Mouse (Mus musculus) midbrain, embryonic 11.5 days (tissue): Measurements from ENCODE around the gene Pigb. TPM values are rescaled to one million over a fixed set of nuclear protein-coding genes. Genes with fewer than 3 reads are reported as not detected.
A peak's percentile ranks its signal among the peaks of the same experiment; 100 is the strongest.
"Not testable (repeated sequence)": the region's sequence is repeated elsewhere in the genome, so short reads cannot be mapped to it uniquely, and the experiment has no call there.

Experiments used
- ATAC-seq: fragments of 200-750 bp; cut with Nextera tagmentation; 2 replicates; pipeline ENCODE4 v1.8.0; 2017; ENCODE audit warnings: moderate TSS enrichment, moderate library complexity; ENCODE audit not compliant: low FRiP score
- DNase-seq: peaks from one replicate; pipeline ENCODE4 v3.0.0; 2015; ENCODE audit warnings: low spot score; ENCODE audit errors: missing footprints
- H3K27ac ChIP-seq: fragments of 300-500 bp; sonication (generic); 2 replicates; pipeline ENCODE4 v1.5.1; 2014; ENCODE audit warnings: low read depth, low read length
- H3K27me3 ChIP-seq: fragments of 300-500 bp; sonication (generic); 2 replicates; pipeline ENCODE4 v1.6.1; 2014; ENCODE audit warnings: mild to moderate bottlenecking, low read length, moderate library complexity, mixed read lengths; ENCODE audit not compliant: control insufficient read depth, insufficient read depth
- H3K36me3 ChIP-seq: fragments of 300-500 bp; sonication (generic); 2 replicates; pipeline ENCODE4 v1.6.1; 2014; ENCODE audit warnings: mild to moderate bottlenecking, low read length, moderate library complexity, mixed read lengths; ENCODE audit not compliant: control insufficient read depth, insufficient read depth
- H3K4me1 ChIP-seq: fragments of 300-500 bp; sonication (generic); 2 replicates; pipeline ENCODE4 v1.6.1; 2014; ENCODE audit warnings: low read length; ENCODE audit not compliant: control insufficient read depth, insufficient read depth
- H3K4me2 ChIP-seq: fragments of 300-500 bp; sonication (generic); 2 replicates; pipeline ENCODE4 v1.6.1; 2014; ENCODE audit warnings: mild to moderate bottlenecking, moderate library complexity
- H3K4me3 ChIP-seq: fragments of 300-500 bp; sonication (generic); 2 replicates; pipeline ENCODE4 v1.5.1; 2014; ENCODE audit warnings: low read depth, low read length
- H3K9ac ChIP-seq: fragments of 300-500 bp; sonication (generic); 2 replicates; pipeline ENCODE4 v1.6.1; 2014; ENCODE audit warnings: low read length
- H3K9me3 ChIP-seq: fragments of 300-500 bp; sonication (generic); 2 replicates; pipeline ENCODE4 v1.6.1; 2016; ENCODE audit warnings: low read length; ENCODE audit not compliant: control insufficient read depth
- WGBS: fragments of 180-500 bp; shearing (Covaris S2); extraction: QIAGEN DNeasy Blood & Tissue Kit; methylation state at CpG from one replicate; pipeline ENCODE4 v1.1.7; 2014; 5-methylcytosine and 5-hydroxymethylcytosine counted together
- polyA plus RNA-seq: library from polyadenylated mRNA; unstranded; fragments of >200 nt; fragmentation: Nextera tagmentation; extraction: Ambion mirVana; gene quantifications from 2 replicates; pipeline ENCODE4 v1.2.1, GENCODE M21; 2014

Pigb gene
- 18.3 and 19.0 TPM in 2 replicates for polyA plus RNA-seq

DNA sequence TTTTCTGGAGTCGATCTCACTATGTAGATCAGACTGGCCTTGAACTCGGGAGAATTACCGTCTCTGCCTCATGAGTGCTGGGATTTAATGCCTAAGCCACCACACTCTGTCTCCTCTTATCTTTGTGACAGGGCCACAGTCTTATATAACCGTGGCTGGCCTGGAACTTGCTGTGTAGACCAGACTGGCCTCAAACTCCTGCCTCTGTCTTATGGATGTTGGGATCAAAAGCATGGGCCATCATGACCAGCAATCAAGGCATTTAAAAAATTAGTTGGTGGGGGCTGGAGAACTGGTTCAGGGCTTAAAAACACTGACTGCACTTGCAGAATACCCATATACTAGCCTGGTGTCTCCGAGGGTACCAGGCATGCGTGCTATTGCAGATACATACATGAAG, at the start of gene Pigb:
Pigb (minus strand) TSS at position 299 of the 400 bp plus-strand sequence.
- H3K9me3 ChIP-seq: no peaks in the 10 kb centered on the region
- H3K9ac ChIP-seq: peak within 1 kb of the TSS; percentile 81
- H3K27me3 ChIP-seq: peaks cover 2% of the 10 kb centered on the region; the same call in 1 of the 2 replicates
- peak within 1 kb of the TSS; percentile 81 for H3K4me3 ChIP-seq
- H3K4me2 ChIP-seq: peak within 1 kb of the TSS; percentile 80
- WGBS: 34% methylated on average over 6 of the region's 6 CpGs
- H3K27ac ChIP-seq: peak within 1 kb of the TSS; percentile 1
- DNase-seq (no peak), ATAC-seq (peak; percentile 17; the same call in 1 of the 2 replicates)
- no peaks in the 10 kb centered on the region for H3K36me3 ChIP-seq
- peaks cover 17% of the 10 kb centered on the region for H3K4me1 ChIP-seq

DNA sequence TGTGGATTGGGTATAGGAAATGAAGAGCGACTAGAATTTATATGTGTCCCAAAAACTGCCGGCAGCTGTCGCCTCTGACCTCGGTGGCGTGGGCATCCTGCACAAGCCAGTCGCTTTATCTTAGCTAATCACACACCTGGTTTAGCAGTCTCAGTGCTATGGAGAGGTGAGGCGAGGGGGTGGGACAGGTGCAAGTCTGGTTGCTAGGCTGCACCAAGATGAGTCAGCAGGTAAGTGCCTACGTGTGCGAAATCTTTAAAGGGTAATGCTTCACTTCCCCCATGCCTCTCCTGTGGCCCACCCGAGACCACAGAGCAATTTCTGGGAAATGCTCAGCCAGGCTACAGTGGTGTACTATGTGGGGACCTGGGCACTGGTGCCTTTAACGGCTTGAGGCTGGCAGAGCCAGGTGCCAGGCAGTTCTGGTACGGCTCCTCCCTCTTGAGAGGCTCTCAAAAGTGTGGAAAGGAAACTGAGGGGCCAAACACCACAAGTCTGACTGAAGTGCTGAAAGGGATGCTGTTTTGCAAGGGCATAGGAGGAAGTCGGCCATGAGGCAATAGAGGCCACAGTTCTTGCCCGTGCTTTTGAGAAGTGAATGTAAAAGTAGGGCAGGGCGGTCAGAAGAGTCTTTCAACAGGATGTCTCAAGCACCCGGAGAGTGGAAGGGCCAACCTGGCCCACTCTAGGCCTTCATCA, 49.2 kb upstream of the Pigb start:
- 82% methylated on average over 16 of the region's 16 CpGs for WGBS
- no peaks in the 10 kb centered on the region for H3K4me1 ChIP-seq
- ATAC-seq (no peak), DNase-seq (no peak)
- H3K4me3 ChIP-seq: no peak overlapping the region
- no peaks in the 10 kb centered on the region for H3K9me3 ChIP-seq
- H3K9ac ChIP-seq: no peak overlapping the region
- H3K27ac ChIP-seq: no peak overlapping the region
- no peaks in the 10 kb centered on the region for H3K27me3 ChIP-seq
- no peak overlapping the region for H3K4me2 ChIP-seq
- no peaks in the 10 kb centered on the region for H3K36me3 ChIP-seq

DNA sequence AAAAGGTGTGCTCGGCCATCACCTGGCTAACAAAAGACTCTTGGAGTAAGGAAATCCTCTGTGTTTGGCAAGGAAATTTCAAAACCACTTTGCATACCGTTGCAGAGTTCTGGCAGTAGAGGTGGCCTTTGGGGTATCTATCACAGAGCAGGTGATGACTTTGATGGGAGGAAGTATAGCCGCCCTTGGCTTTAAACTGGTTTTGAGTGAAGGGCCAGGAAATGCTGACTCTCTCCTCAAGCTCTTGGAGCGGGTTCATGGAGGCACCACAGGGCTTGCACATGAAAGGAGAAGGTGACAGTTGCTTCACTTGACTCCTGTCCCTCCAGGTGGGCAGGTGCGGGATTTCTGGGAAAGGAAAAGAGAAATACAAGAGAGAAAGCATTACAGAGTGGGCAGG, 47.4 kb upstream of the Pigb start:
- peak; percentile 49 for DNase-seq
- Histone ChIP-seq H3K4me3 (no peak overlapping the region), H3K9me3 (no peaks in the 10 kb centered on the region), H3K27me3 (no peaks in the 10 kb centered on the region), H3K4me1 (no peaks in the 10 kb centered on the region), H3K36me3 (no peaks in the 10 kb centered on the region), H3K9ac (no peak overlapping the region), H3K4me2 (no peak overlapping the region), H3K27ac (no peak overlapping the region)
- ATAC-seq: no peak
- WGBS: 86% methylated on average over 5 of the region's 5 CpGs

DNA sequence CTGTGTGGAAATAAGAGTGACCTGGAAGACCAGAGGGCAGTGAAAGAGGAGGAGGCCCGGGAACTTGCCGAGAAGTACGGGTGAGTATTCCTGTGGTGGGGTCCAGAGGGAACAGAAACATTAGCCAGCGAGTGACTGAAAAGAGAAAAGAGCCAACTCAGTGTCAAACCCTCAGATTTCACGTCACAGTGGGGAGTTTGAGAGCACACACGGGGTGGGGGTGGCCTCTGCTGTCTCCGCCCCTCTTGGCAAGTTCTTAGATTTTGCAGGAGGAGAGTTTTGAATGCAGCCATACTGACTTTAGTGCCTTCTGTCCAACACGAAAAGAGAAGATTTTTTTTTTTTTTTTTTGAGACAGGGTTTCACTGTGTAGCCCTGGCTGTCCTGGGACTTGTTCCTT, 46.9 kb upstream of the Pigb start:
- no peaks in the 10 kb centered on the region for H3K4me1 ChIP-seq
- ATAC-seq (no peak), DNase-seq (peak; percentile 14)
- no peak overlapping the region for H3K9ac ChIP-seq
- WGBS: 71% methylated on average over 8 of the region's 8 CpGs
- no peaks in the 10 kb centered on the region for H3K27me3 ChIP-seq
- H3K27ac ChIP-seq: no peak overlapping the region
- H3K9me3 ChIP-seq: no peaks in the 10 kb centered on the region
- no peaks in the 10 kb centered on the region for H3K36me3 ChIP-seq
- H3K4me2 ChIP-seq: no peak overlapping the region
- no peak overlapping the region for H3K4me3 ChIP-seq

DNA sequence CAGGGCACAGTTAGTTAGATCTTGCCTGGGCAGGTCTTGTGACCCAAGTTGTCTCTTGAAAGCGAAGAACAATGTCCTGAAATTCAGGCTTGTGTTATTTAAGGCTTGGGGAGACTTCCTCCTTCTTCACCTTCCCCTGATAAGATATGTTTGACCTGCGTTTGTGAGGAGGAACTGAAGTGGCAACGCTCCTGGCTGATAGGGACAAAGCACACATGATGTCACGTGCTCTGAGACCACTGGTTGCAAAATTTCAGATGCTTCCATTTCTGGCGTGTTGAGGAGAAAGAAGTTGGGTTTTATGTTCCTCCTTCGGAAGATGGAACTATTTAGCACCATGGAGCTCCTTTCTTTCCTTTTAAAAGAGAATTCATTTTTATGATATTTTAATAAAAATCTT, 45.7 kb upstream of the Pigb start:
- WGBS: 86% methylated on average over 6 of the region's 6 CpGs
- peak; percentile 59 for DNase-seq

DNA sequence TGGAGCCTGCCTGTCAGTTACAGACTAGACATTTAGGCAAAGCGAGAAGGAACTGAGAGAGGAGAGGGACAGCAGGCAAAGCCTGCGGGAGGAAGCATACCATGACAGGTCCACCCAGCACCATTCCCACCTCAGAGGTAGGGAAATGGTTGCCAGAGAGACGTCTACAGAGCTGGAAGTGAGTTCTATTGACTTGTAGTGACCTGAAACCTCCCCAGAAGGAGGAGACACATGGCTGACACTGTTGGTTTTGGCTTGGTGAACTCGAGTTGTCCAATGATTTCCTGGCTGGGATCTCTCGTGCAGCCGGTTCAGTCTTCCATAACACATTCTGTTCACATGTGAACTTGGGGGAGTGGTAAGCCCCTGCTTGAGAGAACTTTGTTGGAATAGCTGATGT, 43.8 kb upstream of the Pigb start:
- Histone ChIP-seq H3K9ac (no peak overlapping the region), H3K9me3 (no peaks in the 10 kb centered on the region), H3K36me3 (no peaks in the 10 kb centered on the region), H3K27me3 (no peaks in the 10 kb centered on the region), H3K4me3 (no peak overlapping the region), H3K27ac (no peak overlapping the region), H3K4me1 (no peaks in the 10 kb centered on the region), H3K4me2 (no peak overlapping the region)
- no peak for DNase-seq
- 75% methylated on average over 6 of the region's 6 CpGs for WGBS
- no peak for ATAC-seq

More for the DNA sequence above, 45.7 kb upstream of the Pigb start:
- Histone ChIP-seq H3K9ac (no peak overlapping the region), H3K4me1 (no peaks in the 10 kb centered on the region), H3K36me3 (no peaks in the 10 kb centered on the region), H3K27me3 (no peaks in the 10 kb centered on the region), H3K27ac (no peak overlapping the region), H3K4me3 (no peak overlapping the region), H3K4me2 (no peak overlapping the region), H3K9me3 (no peaks in the 10 kb centered on the region)
- ATAC-seq: no peak

DNA sequence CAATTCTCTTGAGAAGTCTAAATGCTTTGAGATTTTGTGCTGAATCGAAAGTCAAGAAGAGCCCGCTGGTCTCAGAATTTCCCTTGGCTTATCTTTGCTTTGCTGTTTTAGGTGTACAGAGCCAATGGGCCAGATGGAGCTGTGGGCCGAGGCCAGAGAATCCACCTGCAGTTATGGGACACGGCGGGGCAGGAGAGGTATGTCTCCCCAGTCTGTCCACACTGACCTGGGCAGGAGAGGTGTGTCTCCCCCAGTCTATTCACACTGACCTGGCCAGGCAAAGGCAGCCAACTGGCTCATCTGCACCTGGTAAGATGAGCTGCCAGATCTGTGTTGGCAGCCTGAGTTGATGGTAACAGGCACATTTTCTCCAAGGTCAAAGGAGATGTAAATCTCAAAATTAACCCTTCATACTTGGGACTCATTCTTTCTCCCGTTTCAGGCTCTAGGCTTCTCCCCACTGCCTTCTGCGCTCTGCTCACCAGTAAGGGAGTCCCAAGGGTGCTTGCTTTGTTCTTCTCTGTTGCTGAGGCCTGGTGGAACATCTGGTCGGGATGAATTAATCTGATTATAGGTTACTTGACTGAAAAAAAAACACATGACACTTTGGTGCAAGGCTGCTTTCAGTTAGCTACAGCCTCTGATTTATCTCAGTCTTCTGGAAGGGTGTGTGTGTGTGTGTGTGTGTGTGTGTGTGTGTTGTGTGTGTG, 42.3 kb upstream of the Pigb start:
- 80% methylated on average over 8 of the region's 8 CpGs for WGBS
- Histone ChIP-seq H3K27ac (no peak overlapping the region), H3K9ac (no peak overlapping the region), H3K9me3 (no peaks in the 10 kb centered on the region), H3K4me3 (no peak overlapping the region), H3K36me3 (no peaks in the 10 kb centered on the region), H3K4me1 (no peaks in the 10 kb centered on the region), H3K27me3 (no peaks in the 10 kb centered on the region), H3K4me2 (no peak overlapping the region)
- DNase-seq (peak; percentile 82), ATAC-seq (no peak)

DNA sequence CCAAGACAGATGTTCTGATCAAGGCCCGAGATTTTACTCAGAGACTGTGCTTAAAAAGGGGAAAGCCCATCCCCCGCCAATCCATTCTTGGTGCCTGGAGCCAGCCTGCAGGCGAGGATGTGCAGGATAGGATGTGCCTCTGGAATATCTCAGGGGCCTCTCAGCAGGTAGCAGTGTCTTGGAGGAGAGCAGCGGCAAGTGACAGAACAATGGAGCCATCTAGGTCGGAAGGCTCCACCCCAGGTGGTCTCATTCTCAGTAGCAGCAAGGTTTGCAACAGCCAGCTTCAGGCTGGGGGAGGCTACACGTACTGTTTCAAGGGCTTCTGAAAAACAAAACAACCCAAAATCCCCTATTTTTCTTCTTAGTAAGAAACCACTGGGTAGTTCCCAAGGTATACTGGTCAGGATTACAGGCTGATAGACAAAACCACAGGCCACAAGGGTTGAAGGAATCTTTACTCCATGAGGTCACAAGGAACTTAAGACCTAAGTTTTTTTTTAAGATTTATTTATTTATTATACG, 39.7 kb upstream of the Pigb start:
- no peaks in the 10 kb centered on the region for H3K9me3 ChIP-seq
- peak; percentile 72 for DNase-seq
- no peaks in the 10 kb centered on the region for H3K27me3 ChIP-seq
- no peaks in the 10 kb centered on the region for H3K4me1 ChIP-seq
- no peak overlapping the region for H3K9ac ChIP-seq
- no peaks in the 10 kb centered on the region for H3K36me3 ChIP-seq
- H3K27ac ChIP-seq: no peak overlapping the region
- 34% methylated on average over 7 of the region's 7 CpGs for WGBS
- H3K4me2 ChIP-seq: no peak overlapping the region
- no peak for ATAC-seq
- H3K4me3 ChIP-seq: no peak overlapping the region

DNA sequence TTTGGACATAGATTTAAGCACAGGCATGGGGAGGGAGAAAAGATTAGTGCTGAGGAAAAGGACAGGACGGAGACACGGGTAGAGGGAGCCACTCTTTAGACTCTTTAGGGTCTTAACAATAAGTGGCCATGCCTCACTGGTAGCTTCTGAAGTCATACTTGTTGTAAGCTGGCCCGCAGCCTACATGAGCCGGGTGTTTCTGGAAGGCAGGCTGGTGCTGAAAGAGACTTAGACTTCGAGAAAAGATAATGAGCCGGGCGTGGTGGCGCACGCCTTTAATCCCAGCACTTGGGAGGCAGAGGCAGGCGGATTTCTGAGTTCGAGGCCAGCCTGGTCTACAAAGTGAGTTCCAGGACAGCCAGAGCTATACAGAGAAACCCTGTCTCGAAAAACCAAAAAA, 39.2 kb upstream of the Pigb start:
- H3K9ac ChIP-seq, H3K27me3 ChIP-seq, H3K9me3 ChIP-seq, ATAC-seq, H3K27ac ChIP-seq, H3K4me1 ChIP-seq, H3K4me2 ChIP-seq, H3K36me3 ChIP-seq, H3K4me3 ChIP-seq: not testable (repeated sequence)
- 85% methylated on average over 10 of the region's 12 CpGs for WGBS
- DNase-seq: peak; percentile 69
